Mouse (Mus musculus) megakaryocyte, embryonic 14.5 days (primary cell): ENCODE results near the gene Lrmp.

Source experiments
- FLI1 ChIP-seq: IDR thresholded peaks from 2 replicates; pipeline ENCODE4 v1.6.1; 2012; ENCODE audit warnings: low read length, inconsistent platforms, mixed read lengths
- GATA1 ChIP-seq: IDR thresholded peaks from 3 replicates; pipeline ENCODE4 v1.6.1; 2012; ENCODE audit warnings: mixed read lengths, low read length, inconsistent platforms, borderline replicate concordance

DNA sequence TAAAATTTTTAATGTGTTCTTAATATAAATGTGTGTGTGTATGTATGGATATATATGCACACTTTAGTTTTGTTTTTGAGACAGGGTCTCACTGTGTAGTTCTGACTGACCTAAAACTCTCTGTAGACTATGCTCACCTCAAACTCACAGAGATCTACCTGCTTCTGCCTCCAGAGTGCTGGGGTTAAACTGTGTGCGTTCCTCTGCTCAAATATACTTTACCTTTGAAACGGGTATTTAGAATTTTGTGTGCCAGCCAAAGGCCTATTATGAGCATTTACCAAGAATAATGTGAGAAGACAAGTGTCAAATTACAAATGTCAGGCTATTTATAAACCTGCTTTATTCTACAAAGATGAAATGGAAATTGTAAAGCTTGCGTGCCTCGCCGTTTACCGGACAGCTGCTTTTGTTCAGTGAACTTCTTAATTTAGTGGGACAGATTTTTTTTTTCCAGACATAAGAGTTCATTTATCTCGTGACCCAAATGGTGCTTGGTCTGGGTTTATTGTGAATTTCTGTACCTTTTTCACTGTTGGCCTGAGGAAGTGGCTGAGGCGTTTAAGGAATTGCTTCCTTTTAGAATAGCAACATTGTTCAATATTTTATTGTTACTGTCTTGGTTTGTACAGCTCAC, 7.1 kb downstream of the Lrmp start:
- TF ChIP-seq FLI1 = no peak
- TF ChIP-seq GATA1 = no peak
